Mouse (Mus musculus): Measurements from ENCODE around the gene Olfr772. TPM values are rescaled to one million over a fixed set of nuclear protein-coding genes. Genes with fewer than 3 reads are reported as not detected.
"Not testable (repeated sequence)": the region's sequence is repeated elsewhere in the genome, so short reads cannot be mapped to it uniquely, and the experiment has no call there.

Olfr772 gene
- polyA plus RNA-seq (2015; fragmentation: Nextera tagmentation; extraction: Ambion mirVana), result not detected in 2 replicates

DNA sequence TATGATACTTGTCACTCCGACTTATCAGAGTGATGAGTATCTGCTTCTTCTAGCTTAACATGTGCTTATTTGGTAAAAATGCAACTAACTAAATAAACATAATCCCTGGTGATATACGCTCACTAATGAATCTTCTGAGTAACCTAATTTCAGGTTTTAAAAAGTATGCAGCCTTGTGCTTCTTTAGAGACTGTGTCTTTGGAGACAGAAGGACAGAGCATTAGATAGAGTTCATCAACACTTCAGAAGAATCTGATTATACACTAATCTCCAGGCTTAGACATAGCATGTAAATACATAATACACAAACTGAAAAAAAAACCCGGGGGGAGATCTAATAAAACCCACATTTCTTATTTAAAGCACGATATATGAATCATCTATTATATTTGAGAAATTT is at the start of gene Olfr772:
Olfr772 (minus strand) TSS at position 101 of the 400 bp plus-strand sequence.
- H3K27me3 ChIP-seq (replicated peaks); ATAC-seq; H3K9me3 ChIP-seq; H3K4me1 ChIP-seq (replicated peaks); H3K4me2 ChIP-seq (replicated peaks); H3K9ac ChIP-seq; H3K36me3 ChIP-seq; H3K27ac ChIP-seq; H3K4me3 ChIP-seq (replicated peaks): not testable (repeated sequence)
- 73% methylated on average over 4 of the region's 4 CpGs for WGBS

GRCm38 (mm10) chr10:129187319-129187718 is 9.6 kb upstream of the Olfr772 start, which contains the start of gene Olfr773:
TSS of gene Olfr773 (minus strand) at chr10:129187419.
- H3K4me3 ChIP-seq (replicated peaks); H3K4me2 ChIP-seq (replicated peaks); ATAC-seq; H3K4me1 ChIP-seq (replicated peaks); H3K36me3 ChIP-seq; H3K27me3 ChIP-seq (replicated peaks); H3K9ac ChIP-seq; H3K27ac ChIP-seq; H3K9me3 ChIP-seq: not testable (repeated sequence)

DNA sequence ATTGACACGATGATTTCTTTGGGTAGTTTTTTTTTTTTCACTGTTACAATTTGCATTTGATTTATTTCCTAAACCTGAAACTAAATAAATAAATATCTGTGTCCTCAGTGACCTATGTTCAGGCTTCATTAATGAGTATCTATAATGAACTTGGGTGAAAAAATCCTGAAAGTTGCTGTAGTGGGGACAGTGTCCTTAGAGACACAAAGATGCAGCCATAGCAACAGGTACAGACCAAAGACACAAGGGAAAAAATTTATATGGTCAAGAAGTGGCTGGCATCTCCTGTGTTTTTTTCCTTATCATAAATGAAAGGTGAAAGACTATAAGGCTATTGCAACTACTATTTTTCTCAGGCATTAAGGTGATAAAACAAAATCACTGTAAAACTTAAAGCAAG is 13.1 kb downstream of the Olfr772 start, which contains the start of gene Olfr771:
Olfr771 (minus strand) TSS at position 101 of the 400 bp plus-strand sequence.
- no peak within 1 kb of the TSS for H3K9ac ChIP-seq
- no peaks in the 10 kb centered on the region for H3K9me3 ChIP-seq
- H3K4me2 ChIP-seq (replicated peaks), result no peak within 1 kb of the TSS
- no peak within 1 kb of the TSS for H3K4me3 ChIP-seq (replicated peaks)
- no peak within 1 kb of the TSS for H3K27ac ChIP-seq
- H3K4me1 ChIP-seq (replicated peaks), result no peaks in the 10 kb centered on the region
- no peaks in the 10 kb centered on the region for H3K27me3 ChIP-seq (replicated peaks)
- H3K36me3 ChIP-seq, result no peaks in the 10 kb centered on the region
- WGBS, result 68% methylated on average over 1 of the region's 1 CpGs
- ATAC-seq, result no peak

- H3K4me2 ChIP-seq (replicated peaks), result no peak within 1 kb of the TSS
- no peak within 1 kb of the TSS for H3K9ac ChIP-seq
- H3K9me3 ChIP-seq, result no peaks in the 10 kb centered on the region
- no peak for ATAC-seq
- H3K4me1 ChIP-seq (replicated peaks), result no peaks in the 10 kb centered on the region
- no peaks in the 10 kb centered on the region for H3K36me3 ChIP-seq
- H3K27ac ChIP-seq, result no peak within 1 kb of the TSS
- WGBS, result 86% methylated on average over 2 of the region's 2 CpGs
- no peak within 1 kb of the TSS for H3K4me3 ChIP-seq (replicated peaks)
- H3K27me3 ChIP-seq (replicated peaks), result no peaks in the 10 kb centered on the region
These were observed 38.8 kb downstream of the Olfr772 start, which contains the start of gene Olfr770 for GRCm38 (mm10) chr10:129138898-129139297. TSS of gene Olfr770 (minus strand) at chr10:129138998.

Other genes with a start within 250 kb of the Olfr772 start
- gene Itga7, start 244.1 kb downstream of the Olfr772 start, polyA plus RNA-seq (2015; fragmentation: Nextera tagmentation; extraction: Ambion mirVana), result 2.9 and 3.8 TPM in 2 replicates
- gene Mettl7b, start 216.9 kb downstream of the Olfr772 start, polyA plus RNA-seq (2015; fragmentation: Nextera tagmentation; extraction: Ambion mirVana), result 12.0 and 12.3 TPM in 2 replicates
- gene Olfr9, start 188.5 kb downstream of the Olfr772 start, polyA plus RNA-seq (2015; fragmentation: Nextera tagmentation; extraction: Ambion mirVana), result not detected in 2 replicates
- gene Olfr763, start 167.1 kb downstream of the Olfr772 start, polyA plus RNA-seq (2015; fragmentation: Nextera tagmentation; extraction: Ambion mirVana), result not detected in 2 replicates
- gene Olfr764-ps1, start 138.0 kb downstream of the Olfr772 start, polyA plus RNA-seq (2015; fragmentation: Nextera tagmentation; extraction: Ambion mirVana), result not detected in 2 replicates
- gene Olfr765, start 127.9 kb downstream of the Olfr772 start, polyA plus RNA-seq (2015; fragmentation: Nextera tagmentation; extraction: Ambion mirVana), result not detected in 2 replicates
- not detected in 2 replicates for gene Olfr766-ps1, start 108.9 kb downstream of the Olfr772 start, polyA plus RNA-seq (2015; fragmentation: Nextera tagmentation; extraction: Ambion mirVana)
- gene Olfr767, start 95.0 kb downstream of the Olfr772 start, polyA plus RNA-seq (2015; fragmentation: Nextera tagmentation; extraction: Ambion mirVana), result not detected in 2 replicates
- not detected in 2 replicates for gene Olfr768, start 78.5 kb downstream of the Olfr772 start, polyA plus RNA-seq (2015; fragmentation: Nextera tagmentation; extraction: Ambion mirVana)
- gene Olfr769, start 60.1 kb downstream of the Olfr772 start, polyA plus RNA-seq (2015; fragmentation: Nextera tagmentation; extraction: Ambion mirVana), result not detected in 2 replicates
- gene Olfr770, start 38.9 kb downstream of the Olfr772 start, polyA plus RNA-seq (2015; fragmentation: Nextera tagmentation; extraction: Ambion mirVana), result not detected in 2 replicates
- gene Olfr771, start 13.2 kb downstream of the Olfr772 start, polyA plus RNA-seq (2015; fragmentation: Nextera tagmentation; extraction: Ambion mirVana), result not detected in 2 replicates
- gene Olfr773, start 9.5 kb upstream of the Olfr772 start, polyA plus RNA-seq (2015; fragmentation: Nextera tagmentation; extraction: Ambion mirVana), result not detected in 2 replicates
- gene Olfr774, start 58.3 kb upstream of the Olfr772 start, polyA plus RNA-seq (2015; fragmentation: Nextera tagmentation; extraction: Ambion mirVana), result not detected in 2 replicates
- gene Olfr775, start 70.5 kb upstream of the Olfr772 start, polyA plus RNA-seq (2015; fragmentation: Nextera tagmentation; extraction: Ambion mirVana), result not detected in 2 replicates
- gene Olfr776, start 81.2 kb upstream of the Olfr772 start, polyA plus RNA-seq (2015; fragmentation: Nextera tagmentation; extraction: Ambion mirVana), result not detected in 2 replicates
- gene Olfr777, start 93.6 kb upstream of the Olfr772 start, polyA plus RNA-seq (2015; fragmentation: Nextera tagmentation; extraction: Ambion mirVana), result not detected in 2 replicates
- not detected in 2 replicates for gene Olfr780, start 140.2 kb upstream of the Olfr772 start, polyA plus RNA-seq (2015; fragmentation: Nextera tagmentation; extraction: Ambion mirVana)
- gene Olfr781, start 150.9 kb upstream of the Olfr772 start, polyA plus RNA-seq (2015; fragmentation: Nextera tagmentation; extraction: Ambion mirVana), result not detected in 2 replicates
- gene Olfr782, start 170.9 kb upstream of the Olfr772 start, polyA plus RNA-seq (2015; fragmentation: Nextera tagmentation; extraction: Ambion mirVana), result not detected in 2 replicates
- 0.09 TPM in 1 of 2 replicates, not detected in the other for gene Olfr784, start 206.2 kb upstream of the Olfr772 start, polyA plus RNA-seq (2015; fragmentation: Nextera tagmentation; extraction: Ambion mirVana)
- gene Olfr785, start 227.5 kb upstream of the Olfr772 start, polyA plus RNA-seq (2015; fragmentation: Nextera tagmentation; extraction: Ambion mirVana), result not detected in 2 replicates
- gene Olfr786, start 249.4 kb upstream of the Olfr772 start, polyA plus RNA-seq (2015; fragmentation: Nextera tagmentation; extraction: Ambion mirVana), result not detected in 2 replicates

Data from intestine, embryonic 15.5 days (tissue).